In genomic region chr11:68447242-68447641, GRCm38 (mm10) we compare ENCODE assay signal across 18 mouse cellular contexts. TPM values are rescaled to one million over a fixed set of nuclear protein-coding genes. Genes with fewer than 3 reads are reported as not detected.
"Had no signal": no experiment of that assay in that cellular context is flagged by ENCODE, and none has a peak within 500 bp of the region (broad histone marks: within the 10 kb centered on the region; RNA-seq: fewer than 3 reads in every experiment).

No protein-coding gene starts in this region.

- H3K9me3 ChIP-seq: kidney, embryonic 15.5 days; limb, embryonic 12.5 days; liver, embryonic 13.5 days; lung, embryonic 15.5 days; midbrain, embryonic 10.5 days; midbrain, embryonic 15.5 days; neural tube, embryonic 12.5 days; stomach, embryonic 15.5 days had no signal

- H3K27ac ChIP-seq: kidney, embryonic 15.5 days; limb, embryonic 12.5 days; liver, embryonic 13.5 days; lung, embryonic 15.5 days; midbrain, embryonic 10.5 days; midbrain, embryonic 15.5 days; neural tube, embryonic 12.5 days; stomach, embryonic 15.5 days had no signal

- ATAC-seq: liver, postnatal 0 days; midbrain, embryonic 15.5 days had no signal

- H3K4me1 ChIP-seq: stomach, embryonic 15.5 days had no signal

- H3K9ac ChIP-seq: kidney, embryonic 15.5 days; limb, embryonic 12.5 days; liver, embryonic 13.5 days; liver, postnatal 0 days; lung, embryonic 15.5 days; midbrain, embryonic 15.5 days; neural tube, embryonic 12.5 days; stomach, embryonic 15.5 days had no signal

- H3K4me2 ChIP-seq: kidney, embryonic 15.5 days; limb, embryonic 12.5 days; liver, embryonic 13.5 days; lung, embryonic 15.5 days; midbrain, embryonic 15.5 days; neural tube, embryonic 12.5 days; stomach, embryonic 15.5 days had no signal

- H3K36me3 ChIP-seq: kidney, embryonic 15.5 days; limb, embryonic 12.5 days; liver, embryonic 13.5 days; lung, embryonic 15.5 days; midbrain, embryonic 10.5 days; midbrain, embryonic 15.5 days; neural tube, embryonic 12.5 days; stomach, embryonic 15.5 days had no signal

- H3K4me3 ChIP-seq: kidney, embryonic 15.5 days; limb, embryonic 12.5 days; liver, embryonic 13.5 days; lung, embryonic 15.5 days; midbrain, embryonic 10.5 days; midbrain, embryonic 15.5 days; neural tube, embryonic 12.5 days; stomach, embryonic 15.5 days had no signal

- H3K27me3 ChIP-seq: kidney, embryonic 15.5 days; liver, embryonic 13.5 days; lung, embryonic 15.5 days; midbrain, embryonic 15.5 days; neural tube, embryonic 12.5 days; stomach, embryonic 15.5 days had no signal

- DNase-seq: kidney, adult 2 months; kidney, postnatal 25 days; layer of hippocampus, postnatal 36 days; liver; liver, embryonic 13.5 days; liver, postnatal 0 days; lung, postnatal 14 days; thymus, adult 2 months; thymus, postnatal 25 days had no signal

RNA-seq across cellular contexts. Expression of gene Ntn1, which starts 46.6 kb away (rescaled TPM):
- total RNA-seq: megakaryocyte progenitor cell, adult 5-6 weeks; neutrophil, adult 5-6 weeks had no signal
